Mouse (Mus musculus) hindbrain, embryonic 11.5 days (tissue): Measurements from ENCODE around the gene Rasa1. TPM values are rescaled to one million over a fixed set of nuclear protein-coding genes. Genes with fewer than 3 reads are reported as not detected.

Experiments
- ATAC-seq: fragments of 200-750 bp; cut with Nextera tagmentation; 2 replicates; pipeline ENCODE4 v1.8.0; 2017; ENCODE audit warnings: mild to moderate bottlenecking, moderate TSS enrichment, moderate library complexity; ENCODE audit not compliant: low FRiP score
- DNase-seq: peaks from one replicate; pipeline ENCODE4 v3.0.0-alpha.2; 2015; ENCODE audit warnings: low spot score
- H3K27ac ChIP-seq: fragments of 300-500 bp; sonication (generic); 2 replicates; pipeline ENCODE4 v1.5.1; 2014; ENCODE audit warnings: mild to moderate bottlenecking, low read depth, low read length
- H3K27me3 ChIP-seq: fragments of 300-500 bp; sonication (generic); 2 replicates; pipeline ENCODE4 v1.6.1; 2014; ENCODE audit warnings: mild to moderate bottlenecking, low read length, moderate library complexity, mixed read lengths; ENCODE audit not compliant: control insufficient read depth, insufficient read depth
- H3K36me3 ChIP-seq: fragments of 300-500 bp; sonication (generic); 2 replicates; pipeline ENCODE4 v1.6.1; 2014; ENCODE audit warnings: mild to moderate bottlenecking, low read length, moderate library complexity, mixed read lengths; ENCODE audit not compliant: control insufficient read depth, insufficient read depth
- H3K4me1 ChIP-seq: fragments of 300-500 bp; sonication (generic); replicated peaks from 2 replicates; pipeline ENCODE4 v1.6.1; 2014; ENCODE audit warnings: low read length, mixed read lengths; ENCODE audit not compliant: control insufficient read depth, insufficient read depth
- H3K4me2 ChIP-seq: fragments of 300-500 bp; sonication (generic); replicated peaks from 2 replicates; pipeline ENCODE4 v1.6.1; 2014; ENCODE audit warnings: mild to moderate bottlenecking, low read depth, low read length
- H3K4me3 ChIP-seq: fragments of 300-500 bp; sonication (generic); 2 replicates; pipeline ENCODE4 v1.5.1; 2014; ENCODE audit warnings: low read depth, low read length
- H3K9ac ChIP-seq: fragments of 300-500 bp; sonication (generic); 2 replicates; pipeline ENCODE4 v1.6.1; 2014; ENCODE audit warnings: low read depth, low read length
- H3K9me3 ChIP-seq: fragments of 300-500 bp; sonication (generic); 2 replicates; pipeline ENCODE4 v1.6.1; 2016; ENCODE audit warnings: low read length; ENCODE audit not compliant: control insufficient read depth
- WGBS: fragments of 180-500 bp; shearing (Covaris S2); extraction: QIAGEN DNeasy Blood & Tissue Kit; methylation state at CpG from one replicate; pipeline ENCODE4 v1.1.7; 2014; 5-methylcytosine and 5-hydroxymethylcytosine counted together
- polyA plus RNA-seq: library from polyadenylated mRNA; unstranded; fragments of >200 nt; fragmentation: Nextera tagmentation; extraction: Ambion mirVana; gene quantifications from 2 replicates; pipeline ENCODE4 v1.2.1, GENCODE M21; 2014

Rasa1 gene
- polyA plus RNA-seq, 1 experiment from 2014 or later, result 64.0 TPM

- Histone ChIP-seq H3K27ac (no peak overlapping the region), H3K9me3 (no peaks in the 10 kb centered on the region), H3K4me1 (no peaks in the 10 kb centered on the region), H3K4me2 (no peak overlapping the region), H3K4me3 (no peak overlapping the region), H3K9ac (no peak overlapping the region), H3K36me3 (no peaks in the 10 kb centered on the region), H3K27me3 (no peaks in the 10 kb centered on the region)
- DNase-seq (no peak), ATAC-seq (no peak)
Measured at GRCm38 (mm10) chr13:85278951-85279350, 10.0 kb downstream of the Rasa1 start.

DNA sequence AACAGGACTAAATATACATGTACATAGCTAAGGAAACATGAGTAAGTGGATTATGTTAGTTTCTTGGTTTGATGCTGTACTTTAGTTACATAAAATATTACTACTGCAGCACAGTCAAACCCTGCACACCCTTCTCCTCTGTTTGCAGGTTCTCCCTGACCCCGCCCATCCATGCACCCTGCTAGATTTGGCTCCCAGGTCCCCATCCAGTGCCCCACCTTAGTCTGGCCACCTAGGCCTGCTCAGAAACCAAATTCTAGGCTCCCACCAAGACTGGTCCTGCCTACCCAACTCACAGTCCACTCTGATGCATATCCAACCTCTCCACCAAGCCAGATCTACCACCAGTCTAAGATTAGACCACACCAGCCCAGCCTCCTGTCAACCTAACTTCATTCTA, 14.4 kb downstream of the Rasa1 start:
- Histone ChIP-seq H3K27ac (no peak overlapping the region), H3K27me3 (no peaks in the 10 kb centered on the region), H3K4me3 (no peak overlapping the region), H3K9ac (no peak overlapping the region), H3K36me3 (no peaks in the 10 kb centered on the region), H3K9me3 (no peaks in the 10 kb centered on the region), H3K4me2 (no peak overlapping the region), H3K4me1 (no peaks in the 10 kb centered on the region)
- 91% methylated on average over 1 of the region's 1 CpGs for WGBS
- ATAC-seq, result no peak
- no peak for DNase-seq

DNA sequence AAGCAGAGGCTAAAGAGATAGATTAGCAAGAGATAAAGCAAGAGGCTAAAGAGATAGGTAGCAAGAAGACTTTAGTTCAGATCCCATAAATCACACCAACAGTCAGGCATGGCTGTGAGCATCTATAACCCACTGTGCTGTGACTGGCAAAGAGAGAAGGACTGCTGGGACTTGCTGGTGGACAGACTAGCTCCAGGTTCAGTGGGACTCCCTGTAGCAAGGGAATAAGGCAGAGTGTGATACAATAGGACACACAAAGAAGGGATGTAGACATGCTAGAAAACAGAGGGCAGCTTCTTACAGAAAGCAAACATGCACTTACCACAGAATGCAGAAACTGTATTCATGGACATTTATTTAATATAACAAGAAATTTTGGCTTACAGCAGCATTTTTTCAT, 15.1 kb downstream of the Rasa1 start:
- no peak for ATAC-seq
- Histone ChIP-seq H3K9ac (no peak overlapping the region), H3K27ac (no peak overlapping the region), H3K4me2 (no peak overlapping the region), H3K36me3 (no peaks in the 10 kb centered on the region), H3K4me1 (no peaks in the 10 kb centered on the region), H3K9me3 (no peaks in the 10 kb centered on the region), H3K4me3 (no peak overlapping the region), H3K27me3 (no peaks in the 10 kb centered on the region)
- no peak for DNase-seq

DNA sequence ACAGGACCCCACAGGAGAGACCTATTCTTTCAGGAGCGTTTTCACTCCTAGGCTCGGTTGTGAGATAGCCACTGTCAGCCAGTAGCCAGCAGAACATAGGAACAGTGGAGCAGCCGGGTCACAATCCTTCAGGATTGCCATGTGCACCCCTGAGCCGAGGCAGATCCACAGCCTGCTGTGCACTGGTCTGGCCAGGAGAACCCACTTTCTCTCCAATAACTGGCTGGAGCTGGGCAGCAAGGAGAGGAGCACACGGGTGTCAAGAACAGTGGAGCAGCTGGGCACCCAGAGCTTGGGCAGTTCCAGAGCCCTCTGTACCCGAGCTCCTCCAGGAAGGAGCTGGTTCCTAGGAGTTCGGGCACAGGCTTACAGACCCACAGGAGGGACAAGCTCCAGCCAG, 50.2 kb downstream of the Rasa1 start:
- DNase-seq, result no peak
- ATAC-seq, result no peak
- WGBS, result 88% methylated on average over 7 of the region's 7 CpGs

GRCm38 (mm10) chr13:85218656-85219055, 70.3 kb downstream of the Rasa1 start:
- DNase-seq (no peak), ATAC-seq (no peak)
- Histone ChIP-seq H3K4me1 (no peaks in the 10 kb centered on the region), H3K27ac (no peak overlapping the region), H3K4me3 (no peak overlapping the region), H3K9ac (no peak overlapping the region), H3K27me3 (no peaks in the 10 kb centered on the region), H3K4me2 (no peak overlapping the region), H3K9me3 (no peaks in the 10 kb centered on the region), H3K36me3 (no peaks in the 10 kb centered on the region)
- 93% methylated on average over 4 of the region's 4 CpGs for WGBS

More for the DNA sequence above, 50.2 kb downstream of the Rasa1 start:
- H3K27me3 ChIP-seq, result no peaks in the 10 kb centered on the region
- no peaks in the 10 kb centered on the region for H3K36me3 ChIP-seq
- no peaks in the 10 kb centered on the region for H3K9me3 ChIP-seq
- H3K9ac ChIP-seq, result no peak overlapping the region
- H3K27ac ChIP-seq, result no peak overlapping the region
- no peaks in the 10 kb centered on the region for H3K4me1 ChIP-seq
- H3K4me3 ChIP-seq, result no peak overlapping the region
- H3K4me2 ChIP-seq, result no peak overlapping the region

DNA sequence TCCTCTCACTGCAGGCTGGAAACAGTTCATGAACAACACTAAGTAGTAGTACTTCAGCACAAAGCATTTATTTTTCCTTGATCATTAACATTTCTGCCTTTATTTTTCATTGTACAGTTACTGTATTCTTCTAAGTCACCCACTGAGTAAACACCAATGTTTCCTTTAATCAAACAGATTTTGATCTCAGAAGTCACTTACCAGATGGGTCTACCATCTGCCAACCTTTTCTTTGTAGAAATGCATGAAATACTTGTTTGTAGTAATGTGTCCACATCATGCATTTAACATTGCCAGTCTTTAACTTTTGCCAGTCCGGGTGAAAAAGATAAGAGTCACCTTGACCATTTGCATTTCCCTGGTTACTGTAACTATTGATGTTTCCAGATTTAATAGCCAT, 78.6 kb downstream of the Rasa1 start:
- no peak overlapping the region for H3K9ac ChIP-seq
- H3K4me1 ChIP-seq, result no peaks in the 10 kb centered on the region
- no peak overlapping the region for H3K4me2 ChIP-seq
- H3K9me3 ChIP-seq, result no peaks in the 10 kb centered on the region
- DNase-seq (no peak), ATAC-seq (no peak)
- WGBS, result 92% methylated on average over 1 of the region's 1 CpGs
- H3K4me3 ChIP-seq, result no peak overlapping the region
- H3K27ac ChIP-seq, result no peak overlapping the region
- no peaks in the 10 kb centered on the region for H3K36me3 ChIP-seq
- no peaks in the 10 kb centered on the region for H3K27me3 ChIP-seq

DNA sequence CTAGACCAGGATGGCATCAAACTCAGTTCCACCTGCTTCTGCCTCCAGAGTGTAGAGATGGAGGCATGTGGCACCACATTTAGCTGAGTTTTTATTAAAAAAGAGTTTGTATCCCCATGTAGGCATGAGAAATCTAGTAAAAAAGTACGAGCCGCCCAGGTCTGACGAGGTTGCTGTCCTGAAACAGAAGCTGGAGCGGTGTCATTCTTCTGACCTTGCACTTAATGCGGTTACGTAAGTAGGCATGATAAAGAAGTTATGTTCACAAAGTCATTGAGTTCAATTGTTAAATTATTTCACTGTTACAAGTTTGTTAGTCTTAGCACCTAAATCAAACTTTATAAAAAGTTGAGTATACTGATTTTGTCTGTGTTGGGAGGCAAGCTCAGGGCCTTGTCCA, 80.3 kb downstream of the Rasa1 start:
- Histone ChIP-seq H3K9me3 (no peaks in the 10 kb centered on the region), H3K27ac (no peak overlapping the region), H3K9ac (no peak overlapping the region), H3K4me2 (no peak overlapping the region), H3K27me3 (no peaks in the 10 kb centered on the region), H3K4me3 (no peak overlapping the region), H3K4me1 (no peaks in the 10 kb centered on the region), H3K36me3 (no peaks in the 10 kb centered on the region)
- ATAC-seq (no peak), DNase-seq (no peak)
- 97% methylated on average over 6 of the region's 6 CpGs for WGBS

GRCm38 (mm10) chr13:85207493-85207892, 81.4 kb downstream of the Rasa1 start:
- ATAC-seq, result peak; percentile 19; the same call in 1 of the 2 replicates
- H3K9me3 ChIP-seq, result no peaks in the 10 kb centered on the region
- H3K9ac ChIP-seq, result no peak overlapping the region
- H3K27me3 ChIP-seq, result no peaks in the 10 kb centered on the region
- H3K4me3 ChIP-seq, result no peak overlapping the region
- H3K36me3 ChIP-seq, result no peaks in the 10 kb centered on the region
- H3K4me2 ChIP-seq, result no peak overlapping the region
- no peak overlapping the region for H3K27ac ChIP-seq
- 82% methylated on average over 2 of the region's 2 CpGs for WGBS
- H3K4me1 ChIP-seq, result no peaks in the 10 kb centered on the region
- no peak for DNase-seq

- no peak for DNase-seq
- Histone ChIP-seq H3K4me2 (no peak overlapping the region), H3K9me3 (no peaks in the 10 kb centered on the region), H3K36me3 (no peaks in the 10 kb centered on the region), H3K27ac (no peak overlapping the region), H3K4me3 (no peak overlapping the region), H3K9ac (no peak overlapping the region), H3K4me1 (no peaks in the 10 kb centered on the region), H3K27me3 (no peaks in the 10 kb centered on the region)
- no peak for ATAC-seq
- WGBS, result 94% methylated on average over 2 of the region's 2 CpGs
Measured at GRCm38 (mm10) chr13:85191253-85191652, 97.7 kb downstream of the Rasa1 start.
